Mouse (Mus musculus): Measurements from ENCODE around the gene Prune1.
"Not testable (repeated sequence)": the region's sequence is repeated elsewhere in the genome, so short reads cannot be mapped to it uniquely, and the experiment has no call there.

- TF ChIP-seq CTCF, POLR2A (IDR thresholded peaks at IDR 0.05; ENCODE audit: extremely low read depth, insufficient read depth, low read length): not testable (repeated sequence)
These were observed 68.8 kb downstream of the Prune1 start for GRCm38 (mm10) chr3:95212889-95213608.

All from cortical plate, adult 2 months (tissue).